Mouse (Mus musculus): ENCODE measurements around the gene Slc23a4.

GRCm38 (mm10) chr6:35033341-35033740 is 45.1 kb upstream of the Slc23a4 start:
- TF ChIP-seq CTCF (IDR thresholded peaks at IDR 0.05; ENCODE audit: extremely low read depth, insufficient read depth, insufficient read length, insufficient replicate concordance) (no peak), POLR2A (IDR thresholded peaks at IDR 0.05; ENCODE audit: low read depth, low read length) (no peak)
